Mouse (Mus musculus) embryonic facial prominence, embryonic 10.5 days (tissue): ENCODE measurements around the gene Kng1. TPM values are rescaled to one million over a fixed set of nuclear protein-coding genes. Genes with fewer than 3 reads are reported as not detected.
"Not testable (repeated sequence)": the region's sequence is repeated elsewhere in the genome, so short reads cannot be mapped to it uniquely, and the experiment has no call there.

Experiments used
- DNase-seq: peaks from one replicate; pipeline ENCODE4 v3.0.0-alpha.2; 2017; ENCODE audit warnings: low spot score
- H3K27ac ChIP-seq: fragments of 300-500 bp; sonication (generic); replicated peaks from 2 replicates; pipeline ENCODE4 v1.5.1; 2016; ENCODE audit warnings: mild to moderate bottlenecking
- H3K27me3 ChIP-seq: fragments of 300-500 bp; sonication (generic); replicated peaks from 2 replicates; pipeline ENCODE4 v1.6.1; 2016; ENCODE audit warnings: low read depth, mild to moderate bottlenecking; ENCODE audit not compliant: poor library complexity, severe bottlenecking
- H3K36me3 ChIP-seq: fragments of 300-500 bp; sonication (generic); replicated peaks from 2 replicates; pipeline ENCODE4 v1.6.1; 2016; ENCODE audit warnings: mild to moderate bottlenecking, moderate library complexity
- H3K4me1 ChIP-seq: fragments of 300-500 bp; sonication (generic); 2 replicates; pipeline ENCODE4 v1.6.1; 2016
- H3K4me3 ChIP-seq: fragments of 300-500 bp; sonication (generic); 2 replicates; pipeline ENCODE4 v1.5.1; 2016; ENCODE audit warnings: mild to moderate bottlenecking, moderate library complexity
- H3K9me3 ChIP-seq: fragments of 300-500 bp; sonication (generic); 2 replicates; pipeline ENCODE4 v1.6.1; 2016; ENCODE audit warnings: mild to moderate bottlenecking
- WGBS: fragments of 180-500 bp; shearing (Covaris S2); methylation state at CpG from one replicate; pipeline ENCODE4 v1.1.7; 2016; 5-methylcytosine and 5-hydroxymethylcytosine counted together
- polyA plus RNA-seq: library from polyadenylated mRNA; unstranded; fragments of >200 nt; fragmentation: Nextera tagmentation; extraction: Ambion mirVana; gene quantifications from 2 replicates; pipeline ENCODE4 v1.2.1, GENCODE M21; 2016

The Kng1 gene
- polyA plus RNA-seq, 1 experiment from 2014 or later = not detected

GRCm38 (mm10) chr16:23040876-23041275 lies 16.8 kb upstream of the Kng1 start:
- Histone ChIP-seq H3K4me3 (no peak overlapping the region), H3K36me3 (no peaks in the 10 kb centered on the region), H3K27ac (no peak overlapping the region), H3K9me3 (no peaks in the 10 kb centered on the region), H3K27me3 (no peaks in the 10 kb centered on the region), H3K4me1 (peaks cover 10% of the 10 kb centered on the region)
- 38% methylated on average over 4 of the region's 4 CpGs for WGBS
- peak; percentile 15 for DNase-seq

DNA sequence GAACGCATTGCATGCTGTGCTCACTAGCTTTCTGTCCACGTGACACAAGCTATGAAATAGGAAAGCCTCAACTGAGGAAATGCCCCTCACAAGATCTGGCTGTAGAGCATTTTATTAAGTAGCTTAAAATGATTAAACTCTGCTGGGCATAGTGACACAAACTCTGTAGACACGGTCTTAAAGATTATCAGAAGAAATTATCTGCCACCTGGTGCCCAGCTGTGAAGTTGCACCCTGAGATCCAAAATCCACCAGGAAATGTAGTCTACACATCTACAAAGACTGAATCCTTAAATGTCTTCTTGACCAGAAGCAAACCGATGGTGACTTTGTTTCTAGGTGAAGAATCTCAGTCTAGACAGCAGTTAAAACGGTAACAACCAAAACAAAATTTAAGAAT lies 11.3 kb upstream of the Kng1 start:
- DNase-seq = no peak
- no peak overlapping the region for H3K4me3 ChIP-seq
- H3K27ac ChIP-seq = no peak overlapping the region
- H3K27me3 ChIP-seq = no peaks in the 10 kb centered on the region
- H3K36me3 ChIP-seq = no peaks in the 10 kb centered on the region
- H3K4me1 ChIP-seq = peaks cover 1% of the 10 kb centered on the region
- H3K9me3 ChIP-seq = no peaks in the 10 kb centered on the region
- WGBS = 66% methylated on average over 5 of the region's 5 CpGs

GRCm38 (mm10) chr16:23059630-23060029 lies 2.0 kb downstream of the Kng1 start:
- H3K4me1 ChIP-seq, H3K27ac ChIP-seq, H3K4me3 ChIP-seq, H3K9me3 ChIP-seq, DNase-seq, H3K36me3 ChIP-seq, H3K27me3 ChIP-seq: not testable (repeated sequence)
- 74% methylated on average over 4 of the region's 4 CpGs for WGBS

DNA sequence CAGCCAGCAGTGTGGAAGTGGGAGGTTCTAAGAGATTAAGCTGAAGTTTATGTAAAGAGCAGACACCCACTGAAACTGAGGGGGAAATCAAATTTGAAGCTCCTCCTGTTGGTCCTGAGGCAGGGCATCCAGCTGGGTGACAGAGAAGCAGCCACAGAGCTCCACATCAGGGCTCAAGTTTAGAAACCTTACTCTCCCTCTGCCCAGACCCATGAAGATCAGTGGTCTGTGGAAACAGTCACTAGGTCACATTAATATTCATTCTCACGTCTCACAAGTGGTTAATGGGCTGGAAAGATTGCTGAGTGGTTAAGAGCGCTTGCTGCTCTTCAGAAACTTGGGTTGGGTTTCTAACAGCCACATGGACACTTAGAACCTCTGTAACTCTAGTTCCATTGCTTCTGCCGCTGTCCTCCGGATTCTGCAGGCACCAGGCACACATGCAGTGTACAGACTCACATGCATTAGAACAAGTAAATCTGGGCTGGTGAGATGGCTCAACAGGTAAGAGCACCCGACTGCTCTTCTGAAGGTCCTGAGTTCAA lies 3.2 kb downstream of the Kng1 start:
- H3K9me3 ChIP-seq, DNase-seq, H3K36me3 ChIP-seq, H3K27ac ChIP-seq, H3K4me3 ChIP-seq, H3K27me3 ChIP-seq, H3K4me1 ChIP-seq: not testable (repeated sequence)
- WGBS = 90% methylated on average over 5 of the region's 5 CpGs

DNA sequence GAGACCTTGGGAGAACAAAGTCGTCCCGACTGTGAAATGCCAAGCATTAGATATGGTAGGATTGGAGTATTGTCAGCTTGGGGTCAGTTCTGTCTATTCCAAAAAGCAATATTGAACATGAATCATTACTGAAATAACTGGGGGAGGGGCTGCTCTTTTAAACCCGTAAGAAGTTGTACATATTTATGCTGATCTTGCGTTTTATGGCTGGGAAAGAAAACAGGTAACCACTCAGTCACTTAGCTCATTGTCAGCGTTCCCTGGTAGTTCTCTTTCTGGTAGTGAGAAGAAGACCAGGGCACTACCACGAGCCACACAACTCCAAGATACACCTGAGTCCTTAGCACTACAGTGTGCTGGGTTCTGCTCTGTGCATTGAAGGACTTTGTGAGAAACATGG lies 19.9 kb downstream of the Kng1 start:
- not testable (repeated sequence) for H3K27ac ChIP-seq, DNase-seq, H3K9me3 ChIP-seq, H3K27me3 ChIP-seq, H3K36me3 ChIP-seq, H3K4me1 ChIP-seq, H3K4me3 ChIP-seq
- WGBS = 89% methylated on average over 6 of the region's 6 CpGs

- H3K27me3 ChIP-seq, H3K27ac ChIP-seq, H3K36me3 ChIP-seq, H3K4me1 ChIP-seq, H3K4me3 ChIP-seq, DNase-seq, H3K9me3 ChIP-seq: not testable (repeated sequence)
- WGBS = 83% methylated on average over 8 of the region's 8 CpGs
Observed at GRCm38 (mm10) chr16:23087159-23087558, 29.5 kb downstream of the Kng1 start.

DNA sequence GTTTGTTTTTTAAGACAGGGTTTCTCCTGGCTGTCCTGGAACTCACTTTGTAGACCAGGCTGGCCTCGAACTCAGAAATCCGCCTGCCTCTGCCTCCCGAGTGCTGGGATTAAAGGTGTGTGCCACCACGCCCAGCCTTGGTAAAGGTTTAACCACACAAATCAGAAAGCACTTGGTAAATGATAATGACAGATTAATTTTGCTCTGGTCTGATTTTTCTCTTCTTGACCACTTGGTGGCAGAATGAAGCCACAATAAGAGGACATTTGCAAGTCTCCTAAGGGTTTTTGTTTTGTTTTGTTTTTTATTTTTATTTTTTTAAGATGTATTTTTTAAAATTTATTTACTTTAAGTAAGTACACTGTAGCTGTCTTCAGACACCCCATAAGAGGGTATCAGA lies 30.0 kb downstream of the Kng1 start:
- 56% methylated on average over 4 of the region's 4 CpGs for WGBS
- not testable (repeated sequence) for H3K4me1 ChIP-seq, H3K27ac ChIP-seq, DNase-seq, H3K9me3 ChIP-seq, H3K27me3 ChIP-seq, H3K4me3 ChIP-seq, H3K36me3 ChIP-seq

- not testable (repeated sequence) for H3K27ac ChIP-seq, H3K27me3 ChIP-seq, H3K4me3 ChIP-seq, H3K9me3 ChIP-seq, DNase-seq, H3K4me1 ChIP-seq, H3K36me3 ChIP-seq
- WGBS = 81% methylated on average over 1 of the region's 1 CpGs
Observed at GRCm38 (mm10) chr16:23088491-23088890, 30.8 kb downstream of the Kng1 start.

- not testable (repeated sequence) for H3K4me3 ChIP-seq, H3K27ac ChIP-seq, H3K4me1 ChIP-seq, H3K27me3 ChIP-seq, DNase-seq, H3K36me3 ChIP-seq, H3K9me3 ChIP-seq
Observed at GRCm38 (mm10) chr16:23091345-23091744, 33.7 kb downstream of the Kng1 start.

DNA sequence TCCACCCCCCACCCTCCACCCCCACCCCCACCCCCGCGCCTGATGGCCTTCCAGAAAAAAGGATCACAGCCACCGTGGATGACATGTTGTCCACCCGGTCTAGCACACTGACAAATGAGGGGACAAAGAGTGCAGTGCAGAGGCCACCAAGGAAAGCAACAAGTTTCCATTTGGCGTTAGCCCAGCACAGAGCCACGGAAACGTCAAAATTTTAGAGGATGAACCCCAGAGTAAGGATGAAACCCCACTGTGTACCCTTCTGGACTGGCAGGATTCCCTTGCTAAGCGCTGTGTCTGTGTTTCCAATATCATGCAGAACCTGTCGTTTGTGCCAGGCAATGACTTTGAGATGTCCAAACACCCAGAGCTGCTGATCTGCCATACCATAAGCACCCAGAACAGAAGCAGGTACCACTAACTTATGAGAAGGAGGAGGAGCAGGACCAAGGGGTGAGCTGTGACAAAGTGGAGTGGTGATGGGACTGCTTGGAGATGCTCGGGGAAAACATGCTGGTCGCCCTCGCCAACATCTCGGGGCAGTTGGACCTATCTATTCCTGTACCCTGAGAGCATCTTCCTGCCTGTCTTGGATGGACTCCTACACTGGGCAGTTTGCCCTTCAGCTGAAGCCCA lies 35.8 kb downstream of the Kng1 start:
- Histone ChIP-seq H3K4me3 (no peak overlapping the region), H3K27me3 (no peaks in the 10 kb centered on the region), H3K4me1 (no peaks in the 10 kb centered on the region), H3K27ac (no peak overlapping the region), H3K9me3 (no peaks in the 10 kb centered on the region), H3K36me3 (no peaks in the 10 kb centered on the region)
- no peak for DNase-seq
- WGBS = 85% methylated on average over 13 of the region's 13 CpGs

GRCm38 (mm10) chr16:23094136-23094535 lies 36.5 kb downstream of the Kng1 start:
- Histone ChIP-seq H3K9me3 (no peaks in the 10 kb centered on the region), H3K4me1 (no peaks in the 10 kb centered on the region), H3K36me3 (no peaks in the 10 kb centered on the region), H3K27me3 (peaks cover 2% of the 10 kb centered on the region), H3K27ac (no peak overlapping the region), H3K4me3 (no peak overlapping the region)
- WGBS = 91% methylated on average over 6 of the region's 6 CpGs
- no peak for DNase-seq

- H3K27me3 ChIP-seq = peaks cover 16% of the 10 kb centered on the region
- 91% methylated on average over 5 of the region's 5 CpGs for WGBS
- not testable (repeated sequence) for H3K36me3 ChIP-seq, DNase-seq, H3K9me3 ChIP-seq, H3K4me3 ChIP-seq, H3K27ac ChIP-seq
- H3K4me1 ChIP-seq = peaks cover 12% of the 10 kb centered on the region
Observed at GRCm38 (mm10) chr16:23095581-23095980, 37.9 kb downstream of the Kng1 start.

DNA sequence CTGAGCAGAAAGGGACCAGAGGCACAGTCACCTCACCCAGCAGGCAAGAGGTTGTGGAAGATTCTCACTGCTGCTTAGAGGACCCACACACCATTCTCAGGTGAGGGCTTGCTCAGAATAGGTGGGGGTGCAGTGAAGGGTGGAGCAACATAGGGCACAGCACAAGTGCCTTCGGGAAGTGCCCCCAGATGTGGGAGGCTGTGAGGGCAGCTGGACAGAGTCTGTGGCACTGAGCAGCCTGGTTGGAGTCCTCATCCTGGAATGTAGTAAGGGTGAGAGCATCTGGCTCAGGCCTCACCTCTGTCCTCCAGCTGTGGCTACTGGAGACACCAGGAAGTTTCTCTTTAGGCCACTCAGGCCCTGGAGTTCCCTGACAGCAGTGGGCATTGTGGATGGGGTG lies 39.2 kb downstream of the Kng1 start:
- Histone ChIP-seq H3K4me1 (peaks cover 16% of the 10 kb centered on the region), H3K27me3 (peaks cover 20% of the 10 kb centered on the region)
- DNase-seq, H3K27ac ChIP-seq, H3K36me3 ChIP-seq, H3K9me3 ChIP-seq, H3K4me3 ChIP-seq: not testable (repeated sequence)
- 85% methylated on average over 1 of the region's 1 CpGs for WGBS
